Mouse (Mus musculus) liver, adult 2 months (tissue): ENCODE data around the gene Homer3. TPM values are rescaled to one million over a fixed set of nuclear protein-coding genes. Genes with fewer than 3 reads are reported as not detected.

Source experiments
- DNase-seq: peaks from one replicate; pipeline ENCODE4 v3.0.0-alpha.2; 2011; ENCODE audit warnings: low read depth, low spot score; ENCODE audit errors: extremely low read depth
- H3K27ac ChIP-seq: fragments of 200-500 bp; replicated peaks from 2 replicates; pipeline ENCODE4 v1.5.1; 2012; ENCODE audit warnings: low read depth, mild to moderate bottlenecking, control low read depth, inconsistent platforms, low read length; ENCODE audit not compliant: insufficient read depth
- H3K27me3 ChIP-seq: fragments of 200-500 bp; 2 replicates; pipeline ENCODE4 v1.6.1; 2012; ENCODE audit warnings: mild to moderate bottlenecking, moderate library complexity, low read length, inconsistent platforms; ENCODE audit not compliant: control insufficient read depth, insufficient read depth
- H3K36me3 ChIP-seq: fragments of 200-500 bp; 2 replicates; pipeline ENCODE4 v1.6.1; 2012; ENCODE audit warnings: low read length, inconsistent platforms; ENCODE audit not compliant: control insufficient read depth, insufficient read depth
- H3K4me1 ChIP-seq: fragments of 200-500 bp; 2 replicates; pipeline ENCODE4 v1.6.1; 2011; ENCODE audit warnings: low read length; ENCODE audit not compliant: control insufficient read depth, insufficient read depth
- H3K4me3 ChIP-seq: fragments of 200-500 bp; 2 replicates; pipeline ENCODE4 v1.5.1; 2011; ENCODE audit warnings: low read depth, mild to moderate bottlenecking, control low read depth, low read length, moderate library complexity; ENCODE audit not compliant: insufficient read depth
- H3K79me2 ChIP-seq: fragments of 200-500 bp; 2 replicates; pipeline ENCODE4 v1.6.1; 2012; ENCODE audit warnings: inconsistent platforms, mild to moderate bottlenecking, low read length, moderate library complexity; ENCODE audit not compliant: control insufficient read depth, insufficient read depth
- H3K9ac ChIP-seq: fragments of 200-500 bp; 2 replicates; pipeline ENCODE4 v1.6.1; 2012; ENCODE audit warnings: low read depth, mild to moderate bottlenecking, control low read depth, inconsistent platforms, low read length
- CTCF ChIP-seq: fragments of 200-500 bp; IDR thresholded peaks from 2 replicates; pipeline ENCODE4 v1.5.1; 2011; ENCODE audit warnings: low read depth, low read length, control low read depth
- POLR2A ChIP-seq: fragments of 200-500 bp; IDR thresholded peaks from 2 replicates; pipeline ENCODE4 v1.6.1; 2011; ENCODE audit warnings: low read length, control low read depth; ENCODE audit not compliant: insufficient read depth; ENCODE audit errors: extremely low read depth
- WGBS: fragments of 180-500 bp; shearing (Covaris S2); methylation state at CpG from one replicate; pipeline ENCODE4 v1.1.7; 2018; 5-methylcytosine and 5-hydroxymethylcytosine counted together
- polyA plus RNA-seq: library from polyadenylated mRNA; depleted of rRNA; stranded (reverse); fragments of >200 nt; gene quantifications from 2 replicates; pipeline ENCODE4 v1.2.3, GENCODE M21; 2012
- total RNA-seq: library from RNA; depleted of rRNA; stranded (reverse); fragments of >200 nt; gene quantifications from 2 replicates; pipeline ENCODE4 v1.2.3, GENCODE M21; 2014

Homer3 gene
- total and polyA plus RNA-seq, 2 experiments: 1.4 to 3.1 TPM

- Histone ChIP-seq H3K36me3 (peaks cover 17% of the 10 kb centered on the region), H3K27me3 (peaks cover 10% of the 10 kb centered on the region; the same call in 1 of the 2 replicates), H3K79me2 (no peaks in the 10 kb centered on the region), H3K9ac (no peak overlapping the region), H3K4me3 (no peak overlapping the region), H3K4me1 (peaks cover 5% of the 10 kb centered on the region; the same call in 1 of the 2 replicates), H3K27ac (no peak overlapping the region)
- DNase-seq: peak; percentile 37
- 48% methylated on average over 2 of the region's 2 CpGs for WGBS
- no peak for TF ChIP-seq POLR2A
- no peak for TF ChIP-seq CTCF
Observed at GRCm38 (mm10) chr8:70313399-70313798, 30.8 kb downstream of the Homer3 start.

GRCm38 (mm10) chr8:70315624-70316510 lies 33.2 kb downstream of the Homer3 start, which contains the start of gene Cers1:
TSS of gene Cers1 (plus strand) at chr8:70315775.
- no peak for DNase-seq
- TF ChIP-seq CTCF: no peak
- TF ChIP-seq POLR2A: no peak

GRCm38 (mm10) chr8:70316511-70317504 lies 34.2 kb downstream of the Homer3 start:
- no peak overlapping the region for H3K9ac ChIP-seq
- H3K4me1 ChIP-seq: peaks cover 5% of the 10 kb centered on the region; the same call in 1 of the 2 replicates
- no peak for TF ChIP-seq POLR2A
- TF ChIP-seq CTCF: no peak
- DNase-seq: no peak
- no peak overlapping the region for H3K27ac ChIP-seq
- 39% methylated on average over 15 of the region's 15 CpGs for WGBS
- H3K27me3 ChIP-seq: peaks cover 10% of the 10 kb centered on the region; the same call in 1 of the 2 replicates
- no peaks in the 10 kb centered on the region for H3K79me2 ChIP-seq
- H3K36me3 ChIP-seq: peaks cover 3% of the 10 kb centered on the region; the same call in 1 of the 2 replicates
- no peak overlapping the region for H3K4me3 ChIP-seq

More at GRCm38 (mm10) chr8:70315624-70316510, 33.2 kb downstream of the Homer3 start, which contains the start of gene Cers1:
- H3K79me2 ChIP-seq: no peaks in the 10 kb centered on the region
- peaks cover 5% of the 10 kb centered on the region; the same call in 1 of the 2 replicates for H3K4me1 ChIP-seq
- H3K27me3 ChIP-seq: peaks cover 10% of the 10 kb centered on the region; the same call in 1 of the 2 replicates
- peak within 1 kb of the TSS; percentile 53; the same call in 1 of the 2 replicates for H3K4me3 ChIP-seq
- H3K27ac ChIP-seq: no peak within 1 kb of the TSS
- H3K9ac ChIP-seq: peak within 1 kb of the TSS; percentile 47
- WGBS: 5% methylated on average over 66 of the region's 66 CpGs
- H3K36me3 ChIP-seq: peaks cover 8% of the 10 kb centered on the region

GRCm38 (mm10) chr8:70317872-70318271 lies 35.2 kb downstream of the Homer3 start:
- no peak for TF ChIP-seq CTCF
- TF ChIP-seq POLR2A: no peak
- no peaks in the 10 kb centered on the region for H3K79me2 ChIP-seq
- no peak overlapping the region for H3K9ac ChIP-seq
- H3K27me3 ChIP-seq: peaks cover 10% of the 10 kb centered on the region; the same call in 1 of the 2 replicates
- peaks cover 5% of the 10 kb centered on the region; the same call in 1 of the 2 replicates for H3K4me1 ChIP-seq
- WGBS: 90% methylated on average over 5 of the region's 5 CpGs
- H3K36me3 ChIP-seq: no peaks in the 10 kb centered on the region
- DNase-seq: no peak
- no peak overlapping the region for H3K27ac ChIP-seq
- no peak overlapping the region for H3K4me3 ChIP-seq

GRCm38 (mm10) chr8:70323716-70324115 lies 41.1 kb downstream of the Homer3 start:
- Histone ChIP-seq H3K9ac (no peak overlapping the region), H3K27ac (no peak overlapping the region), H3K27me3 (no peaks in the 10 kb centered on the region), H3K79me2 (no peaks in the 10 kb centered on the region), H3K4me3 (no peak overlapping the region), H3K36me3 (no peaks in the 10 kb centered on the region), H3K4me1 (no peaks in the 10 kb centered on the region)
- TF ChIP-seq POLR2A: no peak
- TF ChIP-seq CTCF: no peak
- WGBS: 91% methylated on average over 3 of the region's 3 CpGs
- no peak for DNase-seq
